Mouse (Mus musculus) cerebellum, adult 8-10 months (tissue): ENCODE measurements around the gene Zcchc3.
A peak's percentile ranks its signal among the peaks of the same experiment; 100 is the strongest.

Experiments used
- DNase-seq: peaks from one replicate; pipeline ENCODE4 v3.0.0; 2022

Zcchc3 gene

GRCm38 (mm10) chr2:152406126-152406525, 8.7 kb downstream of the Zcchc3 start:
- DNase-seq: peak; percentile 91

GRCm38 (mm10) chr2:152399122-152399542, 15.7 kb downstream of the Zcchc3 start:
- DNase-seq: no peak

GRCm38 (mm10) chr2:152398691-152399090, 16.1 kb downstream of the Zcchc3 start:
- peak; percentile 79 for DNase-seq

- peak; percentile 92 for DNase-seq
These were observed 17.0 kb downstream of the Zcchc3 start, which contains the start of gene Sox12 for GRCm38 (mm10) chr2:152397680-152398435. Gene Sox12, minus strand, starts transcription at chr2:152398063.

GRCm38 (mm10) chr2:152397004-152397589, 17.7 kb downstream of the Zcchc3 start:
- DNase-seq: peak; percentile 58

- peak; percentile 46 for DNase-seq
These were observed 18.5 kb downstream of the Zcchc3 start for GRCm38 (mm10) chr2:152396110-152397003.

- DNase-seq: no peak
These were observed 19.4 kb downstream of the Zcchc3 start for GRCm38 (mm10) chr2:152395271-152395920.

GRCm38 (mm10) chr2:152393225-152394017, 21.4 kb downstream of the Zcchc3 start:
- DNase-seq: no peak

- peak; percentile 53 for DNase-seq
These were observed 22.0 kb downstream of the Zcchc3 start for GRCm38 (mm10) chr2:152392786-152393185.

- no peak for DNase-seq
These were observed 30.6 kb downstream of the Zcchc3 start for GRCm38 (mm10) chr2:152384191-152384590.

- DNase-seq: no peak
These were observed 38.5 kb downstream of the Zcchc3 start, which contains the start of gene Nrsn2 for GRCm38 (mm10) chr2:152376345-152376741. Gene Nrsn2, minus strand, starts transcription at chr2:152376638.

- DNase-seq: no peak
These were observed 39.0 kb downstream of the Zcchc3 start for GRCm38 (mm10) chr2:152375652-152376344.

GRCm38 (mm10) chr2:152373547-152373946, 41.3 kb downstream of the Zcchc3 start:
- DNase-seq: no peak

GRCm38 (mm10) chr2:152372661-152373060, 42.2 kb downstream of the Zcchc3 start:
- no peak for DNase-seq

GRCm38 (mm10) chr2:152372104-152372503, 42.7 kb downstream of the Zcchc3 start:
- DNase-seq: no peak

- DNase-seq: peak; percentile 36
These were observed 46.2 kb downstream of the Zcchc3 start for GRCm38 (mm10) chr2:152368532-152369140.

GRCm38 (mm10) chr2:152367917-152368316, 46.9 kb downstream of the Zcchc3 start:
- DNase-seq: no peak

- DNase-seq: peak; percentile 49
These were observed 51.3 kb downstream of the Zcchc3 start for GRCm38 (mm10) chr2:152363245-152364147.
